Mouse (Mus musculus) kidney, postnatal 0 days (tissue): ENCODE measurements around the gene Lrrc55. TPM values are rescaled to one million over a fixed set of nuclear protein-coding genes. Genes with fewer than 3 reads are reported as not detected.
A peak's percentile ranks its signal among the peaks of the same experiment; 100 is the strongest.

Experiments used
- ATAC-seq: fragments of 200-750 bp; cut with Nextera tagmentation; replicated peaks from 2 replicates; pipeline ENCODE4 v1.8.0; 2017; ENCODE audit warnings: low read depth, moderate number of reproducible peaks, moderate TSS enrichment, moderate library complexity; ENCODE audit not compliant: low FRiP score
- DNase-seq: peaks from one replicate; pipeline ENCODE4 v3.0.0-alpha.2; 2016; ENCODE audit warnings: low spot score
- H3K27ac ChIP-seq: fragments of 300-500 bp; sonication (generic); 2 replicates; pipeline ENCODE4 v1.5.1; 2014; ENCODE audit warnings: mild to moderate bottlenecking
- H3K27me3 ChIP-seq: fragments of 300-500 bp; sonication (generic); 2 replicates; pipeline ENCODE4 v1.6.1; 2014; ENCODE audit warnings: low read length, mixed read lengths; ENCODE audit not compliant: insufficient read depth
- H3K36me3 ChIP-seq: fragments of 300-500 bp; sonication (generic); 2 replicates; pipeline ENCODE4 v1.6.1; 2014; ENCODE audit warnings: low read length, mixed read lengths; ENCODE audit not compliant: insufficient read depth
- H3K4me1 ChIP-seq: fragments of 300-500 bp; sonication (generic); replicated peaks from 2 replicates; pipeline ENCODE4 v1.6.1; 2014; ENCODE audit warnings: antibody characterized with exemption, low read length, mixed read lengths; ENCODE audit not compliant: insufficient read depth
- H3K4me2 ChIP-seq: fragments of 300-500 bp; sonication (generic); 2 replicates; pipeline ENCODE4 v1.6.1; 2014; ENCODE audit warnings: mild to moderate bottlenecking, low read length, moderate library complexity, mixed read lengths
- H3K4me3 ChIP-seq: fragments of 300-500 bp; sonication (generic); replicated peaks from 2 replicates; pipeline ENCODE4 v1.5.1; 2014; ENCODE audit warnings: low read depth, low read length
- H3K9ac ChIP-seq: fragments of 300-500 bp; sonication (generic); 2 replicates; pipeline ENCODE4 v1.6.1; 2014; ENCODE audit warnings: low read depth, low read length
- H3K9me3 ChIP-seq: fragments of 300-500 bp; sonication (generic); replicated peaks from 2 replicates; pipeline ENCODE4 v1.6.1; 2016; ENCODE audit warnings: low read length, inconsistent platforms, mixed read lengths
- CTCF ChIP-seq: IDR thresholded peaks from 2 replicates; pipeline ENCODE4 v1.5.1; 2016; ENCODE audit warnings: antibody characterized with exemption, low read depth, mild to moderate bottlenecking, moderate library complexity
- WGBS: fragments of 180-500 bp; shearing (Covaris S2); extraction: QIAGEN DNeasy Blood & Tissue Kit; methylation state at CpG from one replicate; pipeline ENCODE4 v1.1.7; 2014; 5-methylcytosine and 5-hydroxymethylcytosine counted together
- polyA plus RNA-seq: library from polyadenylated mRNA; unstranded; fragments of >200 nt; fragmentation: Nextera tagmentation; extraction: Ambion mirVana; gene quantifications from 2 replicates; pipeline ENCODE4 v1.2.1, GENCODE M21; 2015

Lrrc55 gene
- polyA plus RNA-seq, 1 experiment from 2014 or later = 0.47 TPM

DNA sequence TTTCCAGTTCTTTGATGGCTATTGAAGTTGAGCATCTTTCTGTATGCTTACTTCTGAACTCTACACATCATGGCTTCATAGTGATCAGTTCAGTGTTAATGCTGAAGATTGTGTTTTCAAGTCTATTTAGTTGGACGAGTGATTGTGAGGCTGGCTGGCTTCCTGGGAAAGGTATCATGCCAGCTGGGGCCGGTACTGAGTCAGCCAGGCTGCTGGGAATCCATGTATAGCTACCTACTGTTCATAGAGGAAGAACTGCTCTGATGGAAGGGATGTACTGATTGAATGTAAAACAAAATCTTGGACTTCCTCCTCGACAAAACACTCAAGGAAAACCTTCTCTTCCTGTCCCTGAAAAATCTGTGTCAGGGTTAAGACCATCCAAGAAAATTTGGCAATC lies 51.7 kb downstream of the Lrrc55 start:
- Histone ChIP-seq H3K4me3 (no peak overlapping the region), H3K4me2 (no peak overlapping the region), H3K27ac (no peak overlapping the region), H3K9ac (no peak overlapping the region), H3K4me1 (no peaks in the 10 kb centered on the region), H3K36me3 (no peaks in the 10 kb centered on the region), H3K9me3 (no peaks in the 10 kb centered on the region), H3K27me3 (no peaks in the 10 kb centered on the region)
- DNase-seq (no peak), ATAC-seq (no peak)
- no peak for TF ChIP-seq CTCF
- WGBS = 66% methylated on average over 3 of the region's 3 CpGs

GRCm38 (mm10) chr2:85144908-85145307 lies 52.1 kb downstream of the Lrrc55 start:
- H3K36me3 ChIP-seq = no peaks in the 10 kb centered on the region
- no peak overlapping the region for H3K4me2 ChIP-seq
- no peak overlapping the region for H3K9ac ChIP-seq
- H3K27ac ChIP-seq = no peak overlapping the region
- H3K9me3 ChIP-seq = no peaks in the 10 kb centered on the region
- WGBS = 88% methylated on average over 2 of the region's 2 CpGs
- DNase-seq (no peak), ATAC-seq (no peak)
- H3K4me3 ChIP-seq = no peak overlapping the region
- no peak for TF ChIP-seq CTCF
- no peaks in the 10 kb centered on the region for H3K4me1 ChIP-seq
- no peaks in the 10 kb centered on the region for H3K27me3 ChIP-seq

- no peak for DNase-seq
- no peaks in the 10 kb centered on the region for H3K4me1 ChIP-seq
- no peak for ATAC-seq
- no peak overlapping the region for H3K9ac ChIP-seq
- no peaks in the 10 kb centered on the region for H3K27me3 ChIP-seq
- no peaks in the 10 kb centered on the region for H3K9me3 ChIP-seq
- TF ChIP-seq CTCF = no peak
- H3K36me3 ChIP-seq = no peaks in the 10 kb centered on the region
- no peak overlapping the region for H3K4me2 ChIP-seq
- H3K27ac ChIP-seq = no peak overlapping the region
- H3K4me3 ChIP-seq = no peak overlapping the region
Measured at GRCm38 (mm10) chr2:85140833-85141232, 56.2 kb downstream of the Lrrc55 start.

DNA sequence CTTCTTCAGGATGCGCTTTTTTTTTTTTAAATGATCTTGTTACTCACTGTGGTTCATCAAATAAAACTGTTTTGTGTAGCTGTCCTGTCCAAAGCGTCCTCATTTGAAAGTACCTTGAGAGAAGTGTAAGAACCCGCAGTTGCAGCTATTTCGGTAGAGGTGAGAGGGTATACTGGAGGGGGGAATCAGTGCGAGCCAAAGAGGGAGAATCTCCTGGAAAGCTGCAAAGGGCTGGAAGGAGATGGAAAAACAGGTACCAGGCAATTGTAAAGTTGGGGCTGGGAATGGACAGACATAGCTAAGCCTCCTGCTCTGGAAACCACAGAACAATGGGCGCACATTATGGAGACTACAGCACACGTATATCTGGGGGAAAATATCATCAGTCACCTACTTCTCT lies 57.2 kb downstream of the Lrrc55 start:
- H3K9ac ChIP-seq = 0 out of 2 replicates have a peak overlapping the region, but pooled peaks have one; percentile 14
- H3K36me3 ChIP-seq = no peaks in the 10 kb centered on the region
- peak overlapping the region; percentile 28 for H3K4me3 ChIP-seq
- TF ChIP-seq CTCF = no peak
- 70% methylated on average over 7 of the region's 7 CpGs for WGBS
- 0 out of 2 replicates have a peak overlapping the region, but pooled peaks have one; percentile 23 for H3K4me2 ChIP-seq
- no peak overlapping the region for H3K27ac ChIP-seq
- DNase-seq (no peak), ATAC-seq (no peak)
- H3K9me3 ChIP-seq = no peaks in the 10 kb centered on the region
- no peaks in the 10 kb centered on the region for H3K27me3 ChIP-seq
- no peaks in the 10 kb centered on the region for H3K4me1 ChIP-seq

- H3K36me3 ChIP-seq = no peaks in the 10 kb centered on the region
- H3K27me3 ChIP-seq = no peaks in the 10 kb centered on the region
- WGBS = 67% methylated on average over 4 of the region's 4 CpGs
- peak overlapping the region; percentile 28 for H3K4me3 ChIP-seq
- no peak for TF ChIP-seq CTCF
- 0 out of 2 replicates have a peak overlapping the region, but pooled peaks have one; percentile 26 for H3K27ac ChIP-seq
- no peaks in the 10 kb centered on the region for H3K4me1 ChIP-seq
- H3K4me2 ChIP-seq = peak overlapping the region; percentile 23; the same call in 1 of the 2 replicates
- H3K9me3 ChIP-seq = no peaks in the 10 kb centered on the region
- no peak for DNase-seq
- peak overlapping the region; percentile 14; the same call in 1 of the 2 replicates for H3K9ac ChIP-seq
- no peak for ATAC-seq
Measured at GRCm38 (mm10) chr2:85139393-85139792, 57.6 kb downstream of the Lrrc55 start.

DNA sequence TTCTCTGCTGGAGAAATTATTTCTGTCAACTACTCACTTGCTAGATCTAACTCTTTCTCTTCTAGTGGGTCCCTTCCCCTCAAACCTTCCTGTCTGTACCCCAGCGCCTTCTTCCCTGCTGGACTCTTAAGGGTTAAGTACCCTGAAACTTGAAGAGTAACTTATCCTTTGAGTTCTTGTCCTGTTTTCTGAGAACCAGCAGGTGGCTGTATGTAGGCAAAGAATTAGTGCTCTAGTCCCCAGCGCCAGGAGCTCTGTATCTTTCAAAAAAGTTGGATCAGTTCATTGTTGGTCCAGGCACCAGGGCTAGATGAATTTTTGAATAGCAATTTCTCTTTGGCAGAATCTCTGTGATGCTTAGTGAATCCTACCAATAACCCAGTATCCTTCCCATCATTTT lies 58.9 kb downstream of the Lrrc55 start:
- ATAC-seq (no peak), DNase-seq (no peak)
- Histone ChIP-seq H3K27ac (no peak overlapping the region; the same call in 1 of the 2 replicates), H3K9me3 (no peaks in the 10 kb centered on the region), H3K4me1 (no peaks in the 10 kb centered on the region), H3K27me3 (no peaks in the 10 kb centered on the region), H3K9ac (peak overlapping the region; percentile 42; the same call in 1 of the 2 replicates), H3K4me3 (peak overlapping the region; percentile 28), H3K4me2 (peak overlapping the region; percentile 23; the same call in 1 of the 2 replicates), H3K36me3 (no peaks in the 10 kb centered on the region)
- 24% methylated on average over 2 of the region's 2 CpGs for WGBS
- peak; percentile 25; the same call in 1 of the 2 replicates for TF ChIP-seq CTCF
